Mouse (Mus musculus) R1 (cell line): ENCODE measurements at regions not wholly inside any gene's neighbourhood (a gene's known extent, or its start where the extent isn't known, plus 50 kb on each side); places are given as distances from the start of the nearest gene placed in this dataset.

Source experiments
- DNase-seq: peaks from one replicate; pipeline ENCODE4 v3.0.0-alpha.2; 2018; ENCODE audit warnings: low read depth, low spot score

DNA sequence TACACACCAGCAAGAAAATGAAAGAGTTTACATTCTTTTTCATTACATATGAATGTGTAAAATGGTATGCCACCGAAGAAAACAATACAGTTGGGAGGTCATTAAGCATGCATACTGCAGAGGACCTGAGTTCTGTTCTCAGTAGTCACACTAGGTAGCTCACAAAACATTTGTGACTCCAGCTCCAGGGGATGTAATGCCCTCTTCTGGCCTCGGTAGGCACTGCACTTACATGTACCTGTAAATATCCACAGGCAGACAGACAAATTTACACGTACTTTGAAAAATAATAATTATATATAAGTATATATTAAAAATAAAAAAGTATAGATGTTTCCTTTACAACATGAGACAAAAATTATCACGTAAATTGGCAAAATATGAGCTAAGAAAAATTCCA is 342.3 kb upstream of the Gm28363 start:
- peak; percentile 61 for DNase-seq

DNA sequence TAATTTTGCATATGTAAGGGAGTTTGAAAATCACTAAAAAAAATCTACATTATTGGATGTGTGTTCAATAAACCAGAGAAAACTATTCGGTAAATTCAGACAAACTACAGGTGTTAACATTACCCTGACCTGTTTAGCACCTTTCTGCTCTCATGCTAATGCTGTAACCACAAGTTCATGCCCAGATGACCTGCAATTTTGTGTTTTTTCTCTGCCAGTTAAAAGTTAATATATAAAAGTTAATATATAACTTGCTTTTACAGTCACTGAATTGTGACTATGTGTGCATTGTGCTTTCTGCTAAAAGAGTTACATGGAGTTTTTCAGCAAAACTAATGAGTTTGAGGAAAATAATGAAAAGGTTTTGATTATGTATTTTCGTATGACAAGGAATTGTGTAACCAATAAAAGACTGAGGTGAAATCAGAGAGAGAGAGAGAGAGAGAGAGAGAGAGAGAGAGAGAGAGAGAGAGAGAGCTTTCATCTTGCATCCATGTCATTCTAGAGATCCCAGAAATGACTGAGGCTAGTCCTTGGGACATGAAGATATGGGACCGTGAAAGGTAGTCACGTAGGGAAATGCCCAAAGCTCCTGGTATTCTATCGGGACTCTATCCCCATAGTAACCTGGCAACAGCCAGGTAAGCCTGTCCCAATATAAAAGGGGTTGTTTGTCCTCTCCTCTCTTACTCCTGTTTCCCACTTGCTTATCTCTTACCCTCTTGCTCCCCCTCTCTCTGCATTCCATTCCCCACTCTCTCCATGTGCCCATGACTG is 340.3 kb upstream of the Gm28363 start:
- no peak for DNase-seq

DNA sequence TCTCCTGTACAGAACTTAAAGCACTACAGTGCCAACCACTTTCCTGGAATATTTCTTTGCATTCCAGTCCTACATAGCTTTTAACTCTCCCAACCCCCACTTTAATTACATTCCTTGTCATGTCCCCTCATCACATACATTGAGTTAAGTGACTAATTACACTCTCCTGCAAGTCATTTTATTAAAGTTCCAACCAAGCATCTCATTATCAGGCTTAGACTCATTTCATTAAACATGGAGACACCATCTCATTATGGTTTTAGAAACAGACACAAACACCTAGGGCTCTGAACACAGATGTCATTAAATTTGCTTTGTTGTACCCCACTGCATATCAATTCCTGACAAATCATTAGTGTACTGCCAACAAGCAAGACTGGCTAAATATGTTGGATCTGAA is 332.9 kb upstream of the Gm28363 start:
- no peak for DNase-seq

DNA sequence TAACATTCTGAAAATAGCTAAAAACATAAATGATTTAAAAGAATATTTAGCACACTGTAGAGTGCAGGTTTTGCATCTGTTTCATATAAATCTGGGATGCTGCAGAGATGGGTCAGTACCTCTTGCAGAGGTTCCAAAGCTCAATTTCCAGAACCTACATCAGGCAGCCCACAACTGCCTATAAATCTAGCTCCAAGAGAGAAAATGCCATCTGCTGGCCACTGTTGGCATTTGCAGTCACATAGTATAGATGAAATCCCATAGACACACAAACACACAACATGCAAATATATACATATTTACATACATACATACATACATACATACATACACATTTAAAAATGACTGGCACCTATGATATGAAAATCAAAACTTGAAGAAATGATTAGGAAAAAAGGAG is 284.6 kb upstream of the Gm28363 start:
- peak; percentile 35 for DNase-seq

DNA sequence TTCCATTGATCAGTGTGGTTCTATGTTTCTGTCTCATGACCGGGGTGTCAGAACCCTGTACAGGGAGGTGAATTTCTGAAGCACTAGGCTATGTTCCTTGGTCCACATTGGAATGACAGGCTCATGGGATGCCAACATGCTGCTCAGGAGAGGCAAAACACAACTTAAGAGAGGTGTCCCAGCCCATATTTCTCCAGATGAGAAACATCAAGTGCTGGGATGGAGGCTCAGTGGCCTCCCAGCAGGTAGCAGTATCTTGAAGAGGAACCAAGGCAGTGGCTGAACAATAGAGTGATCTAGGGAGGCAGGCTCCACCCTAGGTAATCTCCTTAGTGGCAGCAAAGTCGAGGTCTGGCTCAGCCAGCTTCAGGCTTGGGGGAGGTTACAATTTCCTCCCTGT is 239.2 kb upstream of the Gm28363 start:
- peak; percentile 95 for DNase-seq

DNA sequence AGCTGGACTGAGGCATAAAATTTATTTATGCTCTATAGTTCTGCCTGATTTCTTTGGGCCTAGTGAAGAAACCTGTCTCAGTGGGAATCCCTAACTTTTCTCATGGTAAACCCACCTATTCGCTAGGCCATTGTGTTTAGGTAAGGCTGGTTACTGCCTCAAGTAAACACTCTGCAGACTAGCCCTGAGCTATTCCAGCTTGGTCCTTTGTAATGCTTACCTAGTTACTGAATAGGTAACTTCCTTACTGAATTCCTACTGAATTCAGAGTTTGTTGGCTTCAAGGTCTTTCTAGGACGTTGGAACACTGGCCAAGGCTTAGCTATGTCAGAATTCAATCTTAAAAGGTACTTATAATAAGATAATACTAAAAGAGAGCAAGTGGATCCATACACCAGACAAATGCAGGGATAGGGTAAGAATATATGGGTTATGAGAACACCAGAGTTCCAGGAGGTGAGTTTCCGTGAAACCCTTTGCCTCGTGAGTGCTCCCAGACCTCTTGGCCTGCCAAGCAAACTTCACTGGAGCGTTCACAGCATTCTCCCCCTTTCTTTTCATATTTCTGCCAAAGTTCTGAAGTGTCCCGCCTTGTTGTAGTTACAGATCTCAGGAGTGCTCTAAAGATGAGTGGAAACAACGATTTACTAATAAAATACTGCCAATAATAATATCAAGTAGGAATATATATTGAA is 238.6 kb upstream of the Gm28363 start:
- DNase-seq, result peak; percentile 92

DNA sequence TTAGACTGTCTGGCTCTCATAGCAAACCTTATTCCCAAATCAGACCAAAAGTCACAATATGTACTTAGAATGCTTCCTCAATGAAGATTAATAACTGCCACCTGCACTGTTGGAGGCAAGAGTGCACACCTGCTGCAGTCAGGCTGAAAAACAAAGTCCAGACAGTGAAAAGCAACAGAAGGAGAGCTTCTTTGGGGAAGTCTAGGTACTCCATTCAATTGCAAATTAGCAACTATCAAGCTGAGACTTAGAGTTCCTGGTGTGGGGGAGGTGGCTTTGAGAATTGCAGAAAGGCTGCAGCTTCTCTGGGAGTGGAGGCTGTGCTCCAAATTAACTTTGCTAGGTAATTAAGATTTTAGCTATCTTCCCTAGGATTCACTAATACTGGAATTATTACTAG is 237.8 kb upstream of the Gm28363 start:
- DNase-seq, result peak; percentile 86

DNA sequence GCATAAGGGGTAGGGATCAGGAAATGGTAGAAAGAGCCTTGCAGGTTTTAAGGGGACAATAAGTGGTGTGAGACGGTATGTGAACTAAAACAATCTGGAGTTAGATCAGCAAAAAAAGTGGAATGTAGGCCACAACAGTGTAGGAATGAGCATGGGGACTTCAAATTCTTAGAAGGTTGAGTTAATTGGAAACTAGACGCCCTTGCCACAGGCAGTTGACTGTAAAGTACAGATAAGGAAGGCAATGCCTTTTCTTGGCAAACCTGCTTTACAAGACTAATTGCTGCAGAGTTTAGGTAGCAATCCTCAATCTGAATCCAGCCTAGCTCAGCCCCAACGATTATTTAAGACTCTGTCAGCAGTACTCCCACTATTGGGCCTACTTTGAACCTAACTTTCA is 206.8 kb upstream of the Gm28363 start:
- no peak for DNase-seq

DNA sequence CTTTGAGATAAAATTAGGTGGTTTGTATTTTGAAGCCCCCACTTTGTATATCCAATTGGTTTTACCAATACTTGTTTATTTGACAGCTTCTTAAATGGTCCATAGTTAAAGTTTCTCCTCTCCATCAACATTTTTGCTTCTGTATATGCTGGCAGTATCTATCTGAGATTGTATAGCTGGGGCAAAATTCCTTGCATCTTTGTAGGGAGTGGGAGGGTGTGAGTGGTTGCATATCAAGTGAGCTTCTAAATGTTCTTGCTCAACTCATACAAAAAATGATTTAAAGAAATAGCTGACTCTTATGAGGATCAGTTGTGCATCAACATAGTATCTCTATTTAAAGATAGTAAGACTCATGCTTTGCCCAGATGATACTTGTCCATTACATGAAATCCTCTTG is 199.9 kb upstream of the Gm28363 start:
- DNase-seq, result no peak

DNA sequence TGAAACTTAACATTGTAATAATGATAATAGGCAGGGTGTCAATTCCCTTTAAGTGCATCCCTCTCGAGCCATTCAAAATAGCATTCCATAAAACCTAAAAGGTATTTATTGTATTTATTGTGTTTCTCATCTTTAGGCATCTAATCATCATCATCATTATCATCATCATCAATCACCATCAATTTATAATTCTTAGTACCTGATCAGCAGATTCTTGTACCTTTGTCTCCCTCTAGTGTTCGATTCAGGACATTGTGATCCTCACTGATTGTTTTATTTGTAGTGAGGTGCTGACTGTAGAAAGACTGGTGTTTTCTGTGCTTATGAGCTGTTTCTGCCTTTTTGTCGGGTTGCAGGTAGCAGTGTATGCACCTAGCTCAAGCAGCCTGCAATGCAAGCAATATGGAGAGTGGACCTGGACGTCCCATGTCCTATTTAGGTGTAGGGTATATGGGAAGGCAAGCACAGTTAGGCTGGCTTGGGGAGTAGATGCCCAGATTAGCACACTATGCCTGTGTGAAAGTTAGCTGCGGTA is 177.4 kb upstream of the Gm28363 start:
- DNase-seq, result peak; percentile 49
